In the genomic region with DNA sequence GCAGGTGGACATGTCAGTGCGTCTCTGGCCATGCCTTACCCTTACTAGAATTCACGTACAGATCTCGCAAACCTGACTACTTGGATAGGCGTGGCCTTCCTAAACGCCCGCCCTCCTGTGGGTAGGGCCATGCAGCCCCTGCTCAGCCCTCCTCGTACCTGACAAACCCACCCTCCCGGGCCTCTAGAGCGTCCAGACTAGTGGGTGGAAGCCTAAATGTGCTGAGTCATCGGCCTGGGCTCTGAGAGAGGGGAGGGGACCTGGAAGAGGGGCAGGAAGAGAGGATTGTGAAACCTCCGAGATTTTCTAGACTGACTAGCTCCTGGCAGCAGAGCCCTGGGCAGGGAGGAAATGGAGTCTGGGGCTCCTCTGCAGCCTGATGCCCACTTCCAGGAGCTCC, we compare ENCODE assay signal across 9 mouse cellular contexts. TPM values are rescaled to one million over a fixed set of nuclear protein-coding genes. Genes with fewer than 3 reads are reported as not detected.
DNase-seq lines count a peak whose midpoint lies in the region; ATAC-seq lines count a peak whose summit lies in the region.
"Had no signal": no experiment of that assay in that cellular context is flagged by ENCODE, and none has a peak within 500 bp of the region (broad histone marks: within the 10 kb centered on the region; RNA-seq: fewer than 3 reads in every experiment).

No protein-coding gene starts in this region.

- no peak overlapping the region for H3K9ac ChIP-seq in forebrain, embryonic 11.5 days (ENCODE audit: low read length)
- H3K9ac ChIP-seq in limb, embryonic 13.5 days, result peak overlapping the region; percentile 25; the same call in 1 of the 2 replicates
- no peak overlapping the region for H3K9ac ChIP-seq in midbrain, embryonic 12.5 days (replicated peaks)

- ATAC-seq in forebrain, embryonic 11.5 days (replicated peaks; ENCODE audit: low FRiP score), result no peak; the same call in 1 of the 2 replicates
- ATAC-seq in limb, embryonic 13.5 days (ENCODE audit: low FRiP score, low read depth), result peak; percentile 41; the same call in 1 of the 2 replicates
- no peak for ATAC-seq in midbrain, embryonic 12.5 days (ENCODE audit: low FRiP score, low read depth)
- no peak for ATAC-seq in activated CD4-positive, CD25-positive, alpha-beta regulatory T cell, adult 4 months

- no peaks in the 10 kb centered on the region for H3K27me3 ChIP-seq in forebrain, embryonic 11.5 days (ENCODE audit: control insufficient read depth, insufficient read depth, low read length)
- no peaks in the 10 kb centered on the region for H3K27me3 ChIP-seq in hindbrain, embryonic 10.5 days (ENCODE audit: insufficient read depth, poor library complexity, severe bottlenecking)
- no peaks in the 10 kb centered on the region for H3K27me3 ChIP-seq in limb, embryonic 13.5 days
- no peaks in the 10 kb centered on the region for H3K27me3 ChIP-seq in midbrain, embryonic 12.5 days

- H3K36me3 ChIP-seq in forebrain, embryonic 11.5 days (ENCODE audit: control insufficient read depth, insufficient read depth, low read length), result no peaks in the 10 kb centered on the region; the same call in 1 of the 2 replicates
- peaks cover 49% of the 10 kb centered on the region for H3K36me3 ChIP-seq in hindbrain, embryonic 10.5 days
- H3K36me3 ChIP-seq in limb, embryonic 13.5 days, result peaks cover 44% of the 10 kb centered on the region
- peaks cover 21% of the 10 kb centered on the region for H3K36me3 ChIP-seq in midbrain, embryonic 12.5 days

- H3K9me3 ChIP-seq in forebrain, embryonic 11.5 days (ENCODE audit: control insufficient read depth, low read length), result no peaks in the 10 kb centered on the region
- peaks cover 16% of the 10 kb centered on the region for H3K9me3 ChIP-seq in hindbrain, embryonic 10.5 days
- no peaks in the 10 kb centered on the region for H3K9me3 ChIP-seq in limb, embryonic 13.5 days
- H3K9me3 ChIP-seq in midbrain, embryonic 12.5 days, result no peaks in the 10 kb centered on the region

- peaks cover 2% of the 10 kb centered on the region; the same call in 1 of the 2 replicates for H3K4me1 ChIP-seq in forebrain, embryonic 11.5 days (replicated peaks; ENCODE audit: control insufficient read depth, insufficient read depth, low read length)
- peaks cover 23% of the 10 kb centered on the region for H3K4me1 ChIP-seq in hindbrain, embryonic 10.5 days (replicated peaks)
- H3K4me1 ChIP-seq in limb, embryonic 13.5 days, result peaks cover 19% of the 10 kb centered on the region
- H3K4me1 ChIP-seq in midbrain, embryonic 12.5 days, result peaks cover 18% of the 10 kb centered on the region; the same call in 1 of the 2 replicates

- DNase-seq in adrenal gland, adult (ENCODE audit: inconsistent age in 2 of 2, low spot score in 1 of 2), result peak; percentile 66 to 86
- no peak for DNase-seq in adrenal gland, postnatal 4 days (ENCODE audit: low spot score in 2 of 2)
- DNase-seq in WW6 (ENCODE audit: low read depth, low spot score), result peak; percentile 78
- DNase-seq in forebrain, embryonic 11.5 days (ENCODE audit: low spot score), result peak; percentile 56
- peak; percentile 20 for DNase-seq in hindbrain, embryonic 10.5 days (ENCODE audit: low spot score)

- 11% methylated on average over 11 of the region's 11 CpGs for WGBS in forebrain, embryonic 11.5 days
- 11% methylated on average over 11 of the region's 11 CpGs for WGBS in hindbrain, embryonic 10.5 days
- WGBS in limb, embryonic 13.5 days, result 12% methylated on average over 11 of the region's 11 CpGs
- 24% methylated on average over 11 of the region's 11 CpGs for WGBS in midbrain, embryonic 12.5 days

- H3K27ac ChIP-seq in forebrain, embryonic 11.5 days (ENCODE audit: low read depth, low read length), result no peak overlapping the region
- peak overlapping the region; percentile 23; the same call in 1 of the 2 replicates for H3K27ac ChIP-seq in hindbrain, embryonic 10.5 days
- no peak overlapping the region for H3K27ac ChIP-seq in limb, embryonic 13.5 days
- no peak overlapping the region for H3K27ac ChIP-seq in midbrain, embryonic 12.5 days (replicated peaks)

- H3K4me3 ChIP-seq in forebrain, embryonic 11.5 days (ENCODE audit: low read depth, low read length), result peak overlapping the region; percentile 58
- H3K4me3 ChIP-seq in hindbrain, embryonic 10.5 days, result peak overlapping the region; percentile 72
- peak overlapping the region; percentile 71 for H3K4me3 ChIP-seq in limb, embryonic 13.5 days
- peak overlapping the region; percentile 66 for H3K4me3 ChIP-seq in midbrain, embryonic 12.5 days

- H3K4me2 ChIP-seq in forebrain, embryonic 11.5 days (ENCODE audit: low read depth, low read length, severe bottlenecking), result peak overlapping the region; percentile 68; the same call in 1 of the 2 replicates
- peak overlapping the region; percentile 71 for H3K4me2 ChIP-seq in limb, embryonic 13.5 days (replicated peaks)
- peak overlapping the region; percentile 63 for H3K4me2 ChIP-seq in midbrain, embryonic 12.5 days (replicated peaks)

RNA-seq across cellular contexts. Expression of gene Tfe3, which starts 3.4 kb away (rescaled TPM):
- 10 to 100 TPM; 39.9 to 41.0 TPM for total RNA-seq in adrenal gland, postnatal 4 days (2021)
- polyA plus RNA-seq in forebrain, embryonic 11.5 days (2014; fragmentation: Nextera tagmentation; extraction: Ambion mirVana), result 23.6 and 24.8 TPM in 2 replicates
- polyA plus RNA-seq in hindbrain, embryonic 10.5 days (2016; fragmentation: Nextera tagmentation; extraction: Ambion mirVana), result 31.7 and 36.5 TPM in 2 replicates
- polyA plus RNA-seq in limb, embryonic 13.5 days (2015; fragmentation: Nextera tagmentation; extraction: Ambion mirVana), result 26.4 and 27.6 TPM in 2 replicates
- polyA plus RNA-seq in midbrain, embryonic 12.5 days (2016; fragmentation: Nextera tagmentation; extraction: Ambion mirVana), result 37.6 and 39.1 TPM in 2 replicates
- polyA plus RNA-seq in activated CD4-positive, CD25-positive, alpha-beta regulatory T cell, adult 4 months (2017; shearing (Covaris generic)), result 10 to 100 TPM in 1 of 2 experiments, 1 to 10 TPM in 1; 9.1 to 14.7 TPM

RNA-seq across cellular contexts. Expression of gene Ccdc120, which starts 15.1 kb away (rescaled TPM):
- 10 to 100 TPM in 1 of 2 experiments, 1 to 10 TPM in 1; 9.0 to 10.8 TPM for total RNA-seq in adrenal gland, postnatal 4 days (2021)
- 22.8 and 27.8 TPM in 2 replicates for polyA plus RNA-seq in forebrain, embryonic 11.5 days (2014; fragmentation: Nextera tagmentation; extraction: Ambion mirVana)
- 18.7 and 22.9 TPM in 2 replicates for polyA plus RNA-seq in hindbrain, embryonic 10.5 days (2016; fragmentation: Nextera tagmentation; extraction: Ambion mirVana)
- polyA plus RNA-seq in limb, embryonic 13.5 days (2015; fragmentation: Nextera tagmentation; extraction: Ambion mirVana), result 17.5 and 22.1 TPM in 2 replicates
- polyA plus RNA-seq in midbrain, embryonic 12.5 days (2016; fragmentation: Nextera tagmentation; extraction: Ambion mirVana), result 27.5 and 34.1 TPM in 2 replicates
- under 1 TPM in 1 of 2 experiments, not detected in 1; 0.20 TPM for polyA plus RNA-seq in activated CD4-positive, CD25-positive, alpha-beta regulatory T cell, adult 4 months (2017; shearing (Covaris generic))

RNA-seq across cellular contexts. Expression of gene Gripap1, which starts 23.8 kb away (rescaled TPM):
- total RNA-seq in adrenal gland, postnatal 4 days (2021), result 10 to 100 TPM; 52.0 to 64.8 TPM
- polyA plus RNA-seq in forebrain, embryonic 11.5 days (2014; fragmentation: Nextera tagmentation; extraction: Ambion mirVana), result 56.2 and 57.2 TPM in 2 replicates
- polyA plus RNA-seq in hindbrain, embryonic 10.5 days (2016; fragmentation: Nextera tagmentation; extraction: Ambion mirVana), result 45.3 and 47.8 TPM in 2 replicates
- polyA plus RNA-seq in limb, embryonic 13.5 days (2015; fragmentation: Nextera tagmentation; extraction: Ambion mirVana), result 42.0 and 47.3 TPM in 2 replicates
- 78.3 and 80.8 TPM in 2 replicates for polyA plus RNA-seq in midbrain, embryonic 12.5 days (2016; fragmentation: Nextera tagmentation; extraction: Ambion mirVana)
- polyA plus RNA-seq in activated CD4-positive, CD25-positive, alpha-beta regulatory T cell, adult 4 months (2017; shearing (Covaris generic)), result 10 to 100 TPM; 46.6 to 58.8 TPM

RNA-seq across cellular contexts. Expression of gene Praf2, which starts 37.5 kb away (rescaled TPM):
- total RNA-seq in adrenal gland, postnatal 4 days (2021), result 10 to 100 TPM; 15.5 to 16.0 TPM
- polyA plus RNA-seq in forebrain, embryonic 11.5 days (2014; fragmentation: Nextera tagmentation; extraction: Ambion mirVana), result 88.7 and 94.0 TPM in 2 replicates
- polyA plus RNA-seq in hindbrain, embryonic 10.5 days (2016; fragmentation: Nextera tagmentation; extraction: Ambion mirVana), result 78.2 and 101 TPM in 2 replicates
- polyA plus RNA-seq in limb, embryonic 13.5 days (2015; fragmentation: Nextera tagmentation; extraction: Ambion mirVana), result 84.1 and 85.0 TPM in 2 replicates
- 88.8 and 89.2 TPM in 2 replicates for polyA plus RNA-seq in midbrain, embryonic 12.5 days (2016; fragmentation: Nextera tagmentation; extraction: Ambion mirVana)
- polyA plus RNA-seq in activated CD4-positive, CD25-positive, alpha-beta regulatory T cell, adult 4 months (2017; shearing (Covaris generic)), result 10 to 100 TPM; 34.0 to 36.1 TPM

RNA-seq across cellular contexts. Expression of gene Gm45208, which starts 43.7 kb away (rescaled TPM):
- 1 to 10 TPM in 1 of 2 experiments, not detected in 1; 1.4 TPM for total RNA-seq in adrenal gland, postnatal 4 days (2021)
- 0.55 TPM in 1 of 2 replicates, not detected in the other for polyA plus RNA-seq in forebrain, embryonic 11.5 days (2014; fragmentation: Nextera tagmentation; extraction: Ambion mirVana)
- not detected in 2 replicates for polyA plus RNA-seq in hindbrain, embryonic 10.5 days (2016; fragmentation: Nextera tagmentation; extraction: Ambion mirVana)
- polyA plus RNA-seq in limb, embryonic 13.5 days (2015; fragmentation: Nextera tagmentation; extraction: Ambion mirVana), result 0.48 and 0.78 TPM in 2 replicates
- not detected in 2 replicates for polyA plus RNA-seq in midbrain, embryonic 12.5 days (2016; fragmentation: Nextera tagmentation; extraction: Ambion mirVana)
- polyA plus RNA-seq in activated CD4-positive, CD25-positive, alpha-beta regulatory T cell, adult 4 months (2017; shearing (Covaris generic)), result not detected
- total RNA-seq: layer of hippocampus, adult 8-10 months had no signal

Comparison
In these comparisons a context has a peak if more than half of its experiments do, and no peak if none do; other contexts are left out.
1. DNase-seq: peak in adrenal gland, adult (2 of 2), WW6 (single experiment), forebrain, embryonic 11.5 days (single experiment) and hindbrain, embryonic 10.5 days (single experiment); none in adrenal gland, postnatal 4 days (0 of 2).
2. RNA of gene Ccdc120, which starts 15.1 kb away (polyA plus RNA-seq): 27.5 to 34.1 TPM in midbrain, embryonic 12.5 days, 18.7 to 22.9 TPM in hindbrain, embryonic 10.5 days, 22.8 to 27.8 TPM in forebrain, embryonic 11.5 days and 17.5 to 22.1 TPM in limb, embryonic 13.5 days; 0.20 TPM in activated CD4-positive, CD25-positive, alpha-beta regulatory T cell, adult 4 months; every median in the first group is over 10 times any median in the second.
3. Peak in every context shown above with its lines, with median percentiles within 50 percentile points of each other: H3K4me2 ChIP-seq and H3K4me3 ChIP-seq.